ENCODE assay signal across 8 mouse cellular contexts in genomic region chr15:10177519-10178130, GRCm38 (mm10). TPM values are rescaled to one million over a fixed set of nuclear protein-coding genes. Genes with fewer than 3 reads are reported as not detected.
DNase-seq lines count a peak whose midpoint lies in the region; ATAC-seq and TF ChIP-seq lines count a peak whose summit lies in the region.

No protein-coding gene starts in this region.

- peak overlapping the region; percentile 30 for H3K4me3 ChIP-seq in liver, embryonic 15.5 days (replicated peaks)
- H3K4me3 ChIP-seq in olfactory bulb, adult 2 months (ENCODE audit: insufficient read depth, low read depth, low read length), result peak overlapping the region; percentile 28

- H3K4me1 ChIP-seq in liver, embryonic 15.5 days (replicated peaks), result no peaks in the 10 kb centered on the region
- H3K4me1 ChIP-seq in olfactory bulb, adult 2 months (ENCODE audit: control insufficient read depth, insufficient read depth, low read length), result peaks cover 10% of the 10 kb centered on the region; the same call in 1 of the 2 replicates

- no peak for TF ChIP-seq CTCF in olfactory bulb, adult 2 months (IDR thresholded peaks at IDR 0.05; ENCODE audit: insufficient read depth, low read depth, low read length)

- no peaks in the 10 kb centered on the region for H3K9me3 ChIP-seq in liver, embryonic 15.5 days (replicated peaks)

- H3K4me2 ChIP-seq in liver, embryonic 15.5 days, result peak overlapping the region; percentile 54

- no peak overlapping the region for H3K9ac ChIP-seq in liver, embryonic 15.5 days

- no peaks in the 10 kb centered on the region for H3K36me3 ChIP-seq in liver, embryonic 15.5 days (replicated peaks)

- no peak for ATAC-seq in liver, embryonic 15.5 days (ENCODE audit: insufficient read depth)
- no peak for ATAC-seq in erythroblast, adult 5-6 weeks (replicated peaks; ENCODE audit: low FRiP score, poor library complexity, severe bottlenecking)

- H3K27me3 ChIP-seq in liver, embryonic 15.5 days, result peaks cover 12% of the 10 kb centered on the region; the same call in 1 of the 2 replicates

- WGBS in liver, embryonic 15.5 days (ENCODE audit: insufficient replicate concordance), result 1% methylated on average over 30 of the region's 30 CpGs
- WGBS in olfactory bulb, adult 2 months, result 1% methylated on average over 30 of the region's 30 CpGs

- no peak for TF ChIP-seq POLR2A in olfactory bulb, adult 2 months (IDR thresholded peaks at IDR 0.05; ENCODE audit: insufficient read depth, low read depth, low read length)

- peak; percentile 8 to 25 for DNase-seq in layer of hippocampus, postnatal 25 days (ENCODE audit: extremely low spot score in 1 of 2, low spot score in 1 of 2)
- DNase-seq in layer of hippocampus, adult 9-10 months (ENCODE audit: low spot score), result no peak
- peak; percentile 57 for DNase-seq in adrenal gland, postnatal 25 days
- DNase-seq in gonadal fat pad, adult 2 months (ENCODE audit: low read depth), result peak; percentile 89
- peak; percentile 17 for DNase-seq in kidney, adult 18-20 months

- no peak overlapping the region for H3K27ac ChIP-seq in liver, embryonic 15.5 days (replicated peaks)
- no peak overlapping the region for H3K27ac ChIP-seq in olfactory bulb, adult 2 months (ENCODE audit: insufficient read depth, low read depth, low read length)

RNA-seq across cellular contexts. Expression of gene Prlr, which starts 0.6 kb away (rescaled TPM):
- total RNA-seq in layer of hippocampus, postnatal 25 days (2021), result 1 to 10 TPM; 2.5 to 4.2 TPM
- total RNA-seq in adrenal gland, postnatal 25 days (2021), result 211 and 257 TPM in 2 replicates
- polyA plus RNA-seq in gonadal fat pad, adult 2 months (2012; rRNA removed), result 7.6 and 8.9 TPM in 2 replicates
- 0.06 and 0.08 TPM in 2 replicates for polyA plus RNA-seq in liver, embryonic 15.5 days (2015; fragmentation: Nextera tagmentation; extraction: Ambion mirVana)
- polyA plus RNA-seq in olfactory bulb, adult 2 months (2012; ENCODE audit: insufficient read depth, insufficient read length, low replicate concordance, missing spikeins), result not detected in 2 replicates
- total RNA-seq in erythroblast, adult 5-6 weeks (2015; ENCODE audit: low replicate concordance), result 2.9 TPM in 1 of 2 replicates, not detected in the other
- total RNA-seq in erythroblast, adult 5-6 weeks (2017; ENCODE audit: low replicate concordance), result 0.09 TPM in 1 of 2 replicates, not detected in the other

Comparison
In these comparisons a context has a peak if more than half of its experiments do, and no peak if none do; other contexts are left out.
1. RNA of gene Prlr, which starts 0.6 kb away (total RNA-seq): 211 to 257 TPM in adrenal gland, postnatal 25 days; 2.5 to 4.2 TPM in layer of hippocampus, postnatal 25 days and 0.09 to 2.9 TPM in erythroblast, adult 5-6 weeks; every median in the first group is over 10 times any median in the second.